Mouse (Mus musculus) induced T-regulatory cell, adult 2 months (primary cell): ENCODE data around the gene Mknk2.

Source experiments
- DNase-seq: peaks from one replicate; pipeline ENCODE4 v3.0.0-alpha.2; 2012; ENCODE audit warnings: low read depth

Mknk2 gene

DNA sequence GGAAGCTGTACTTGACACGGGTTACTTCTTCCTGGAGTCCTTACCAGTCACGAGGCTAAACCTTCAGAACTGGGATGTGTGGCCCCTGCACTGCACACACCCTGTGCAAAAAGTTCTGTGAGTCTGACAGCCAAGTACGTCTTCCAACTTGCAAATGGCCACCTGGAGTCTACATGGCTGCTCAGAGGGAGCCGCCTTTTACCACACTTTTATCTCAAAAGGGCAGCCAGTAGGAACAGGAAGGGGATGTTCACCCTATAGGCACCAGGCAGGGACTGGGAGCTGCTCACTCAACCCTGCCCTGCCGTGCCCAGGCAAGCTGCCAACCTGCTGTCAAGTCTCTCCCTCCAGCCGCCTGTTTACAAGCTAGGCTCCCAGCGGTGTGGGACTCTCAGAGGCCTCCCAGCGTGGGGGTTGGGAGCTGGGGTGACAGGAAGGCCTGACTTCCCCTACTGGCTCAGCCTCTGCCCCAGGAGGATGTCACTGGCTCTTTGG lies at the start of gene Mknk2:
Mknk2 (minus strand) TSS at position 171 of the 495 bp plus-strand sequence.
- peak; percentile 95 for DNase-seq

DNA sequence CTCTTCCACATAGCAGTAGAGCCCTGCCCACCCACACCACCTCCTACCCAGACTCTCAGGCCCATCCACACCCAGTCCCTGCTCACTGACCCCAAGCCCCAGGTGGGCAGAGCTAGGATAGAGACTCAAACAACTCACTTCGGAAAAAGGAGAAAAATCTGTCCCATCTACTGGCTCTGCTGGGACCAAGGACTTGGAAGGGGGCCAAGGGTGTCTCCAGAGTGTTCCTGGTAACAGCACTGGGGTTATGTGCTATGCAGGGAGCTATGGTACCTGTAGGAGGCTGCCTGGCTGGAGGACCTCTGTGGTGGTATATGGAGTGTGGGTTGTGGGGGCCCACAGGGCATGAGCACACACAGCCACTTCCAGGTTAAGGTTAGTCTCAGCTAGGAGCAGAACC lies 39.4 kb upstream of the Mknk2 start:
- no peak for DNase-seq

- no peak for DNase-seq
Measured at GRCm38 (mm10) chr10:80710834-80711233, 32.9 kb upstream of the Mknk2 start.

DNA sequence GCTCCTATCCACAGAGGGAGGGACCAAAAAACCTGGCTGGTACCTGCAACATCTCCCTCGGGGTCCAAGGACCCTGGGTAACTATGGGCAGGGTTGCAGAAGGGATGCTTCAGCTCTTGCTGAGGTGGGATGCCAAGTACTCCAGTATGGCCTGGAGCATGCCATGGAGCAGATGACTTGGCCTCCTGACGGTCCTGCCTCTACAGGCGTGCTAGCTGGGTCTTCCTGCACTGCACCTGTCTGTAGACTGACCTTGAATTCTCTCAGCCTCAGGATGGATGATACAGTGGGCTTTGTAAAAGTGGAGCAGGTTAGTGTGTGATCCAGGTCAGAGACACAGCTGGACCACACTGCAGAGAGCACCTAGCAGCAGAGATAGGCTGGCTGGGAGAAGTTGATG lies 27.6 kb upstream of the Mknk2 start:
- no peak for DNase-seq

DNA sequence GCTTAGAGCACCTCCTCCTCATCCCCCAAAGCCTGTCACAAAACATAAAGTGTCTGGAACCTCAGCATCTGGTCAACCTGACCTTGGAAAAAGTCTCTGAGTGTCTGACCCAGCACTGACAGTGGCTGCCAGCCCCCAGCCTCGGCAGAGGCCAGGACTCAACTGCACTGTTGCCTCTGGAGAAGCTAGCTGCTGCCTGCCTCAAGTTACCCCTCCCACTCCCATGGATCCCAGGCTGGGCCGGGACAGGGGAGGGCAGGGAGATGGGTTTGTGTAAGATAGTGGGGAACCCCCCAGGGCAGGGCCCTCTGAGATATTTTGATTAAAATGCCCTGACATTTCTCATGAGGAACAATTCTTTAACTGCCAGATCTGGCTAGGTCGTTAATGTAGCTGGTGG lies 27.1 kb upstream of the Mknk2 start:
- no peak for DNase-seq

DNA sequence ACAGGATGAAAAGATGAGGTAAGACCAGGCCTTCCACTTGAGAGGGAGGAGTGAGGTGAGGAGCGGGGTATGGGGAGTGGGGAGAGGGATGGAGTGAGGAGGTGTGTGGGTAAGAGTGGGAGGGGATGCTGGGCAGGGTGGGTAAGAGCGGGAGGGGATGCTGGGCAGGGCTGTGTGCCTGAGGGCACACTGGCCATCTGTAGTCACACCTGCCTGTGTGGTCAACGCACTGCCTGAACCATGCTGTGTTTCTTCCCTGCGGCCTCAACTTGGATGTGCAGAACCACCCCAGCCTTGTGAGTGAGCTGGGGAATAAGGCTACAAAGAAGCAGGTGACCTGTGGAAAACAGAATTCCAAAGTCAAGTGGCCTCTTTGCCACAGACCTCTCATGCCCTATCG lies 26.5 kb upstream of the Mknk2 start:
- no peak for DNase-seq

DNA sequence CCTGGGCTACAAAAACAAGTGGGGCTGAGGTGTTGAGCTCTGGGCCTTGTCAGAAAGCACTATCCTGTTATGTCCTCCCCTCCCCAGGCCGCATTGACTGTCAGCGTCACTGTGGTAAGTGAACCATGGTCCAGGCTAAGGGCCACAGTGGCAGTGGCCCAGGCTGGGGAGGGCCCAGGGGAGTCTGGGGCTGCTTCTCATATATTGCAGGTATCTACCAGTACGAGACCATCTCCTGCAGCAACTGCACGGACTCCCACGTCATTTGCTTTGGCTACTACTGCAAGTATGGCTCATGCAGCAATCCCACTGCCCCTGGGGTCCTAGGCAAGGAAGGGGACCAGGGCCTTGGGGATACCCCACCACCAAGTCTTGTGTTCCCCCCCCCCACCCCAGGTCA lies 25.7 kb upstream of the Mknk2 start:
- DNase-seq, result no peak

GRCm38 (mm10) chr10:80702536-80703390 lies 24.9 kb upstream of the Mknk2 start:
- DNase-seq, result peak; percentile 96

- DNase-seq, result peak; percentile 99
Measured at GRCm38 (mm10) chr10:80701721-80702535, 24.0 kb upstream of the Mknk2 start, which contains the start of the genes Mob3a and Izumo4. Gene Mob3a (minus strand): TSS chr10:80701977. Gene Izumo4 (plus strand): TSS chr10:80702184.

- peak; percentile 92 for DNase-seq
Measured at GRCm38 (mm10) chr10:80700732-80701131, 22.8 kb upstream of the Mknk2 start.

DNA sequence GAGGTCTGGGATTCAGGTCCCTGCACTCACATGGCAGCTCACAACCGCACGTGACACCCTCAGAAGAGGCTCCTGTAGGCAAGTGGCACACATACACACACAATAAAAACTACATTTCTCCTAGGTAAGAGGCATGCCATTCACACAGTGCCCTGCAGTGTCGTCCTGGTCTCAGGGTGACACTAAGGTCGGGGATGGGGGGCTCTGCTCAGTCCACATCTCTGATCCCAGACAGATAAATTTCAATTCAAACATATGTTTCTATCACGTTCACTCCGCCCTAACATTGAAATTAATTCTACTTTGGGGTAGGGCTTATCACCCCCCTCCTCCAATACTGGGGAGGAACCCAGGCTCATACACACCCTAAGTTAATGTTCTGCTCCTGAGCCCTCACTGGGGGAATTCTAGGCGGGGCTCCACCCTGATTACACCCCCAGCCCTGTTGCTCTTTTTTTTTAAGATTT lies 22.2 kb upstream of the Mknk2 start:
- peak; percentile 70 for DNase-seq

GRCm38 (mm10) chr10:80698605-80699004 lies 20.7 kb upstream of the Mknk2 start:
- peak; percentile 69 for DNase-seq

DNA sequence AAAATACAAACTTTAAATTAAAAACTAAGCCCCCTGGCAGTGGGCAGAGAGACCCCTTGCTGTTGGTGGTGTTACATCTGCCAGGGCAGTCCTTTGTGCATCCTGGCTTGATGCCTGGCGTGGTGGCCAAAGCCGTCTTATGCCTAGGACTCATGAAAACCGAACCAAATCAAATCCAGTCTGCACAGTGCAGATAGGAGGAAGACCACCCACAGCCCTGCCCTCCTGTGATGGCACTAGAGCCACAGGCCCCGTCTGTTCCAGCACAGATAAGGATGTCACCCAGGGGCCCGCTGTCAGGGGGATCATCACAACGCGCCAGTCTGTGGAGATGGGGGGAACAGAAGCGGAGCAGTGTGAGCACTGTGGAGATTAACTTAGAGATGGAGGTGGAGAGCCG lies 19.9 kb upstream of the Mknk2 start:
- DNase-seq, result no peak

- peak; percentile 60 for DNase-seq
Measured at GRCm38 (mm10) chr10:80697393-80697787, 19.5 kb upstream of the Mknk2 start.

DNA sequence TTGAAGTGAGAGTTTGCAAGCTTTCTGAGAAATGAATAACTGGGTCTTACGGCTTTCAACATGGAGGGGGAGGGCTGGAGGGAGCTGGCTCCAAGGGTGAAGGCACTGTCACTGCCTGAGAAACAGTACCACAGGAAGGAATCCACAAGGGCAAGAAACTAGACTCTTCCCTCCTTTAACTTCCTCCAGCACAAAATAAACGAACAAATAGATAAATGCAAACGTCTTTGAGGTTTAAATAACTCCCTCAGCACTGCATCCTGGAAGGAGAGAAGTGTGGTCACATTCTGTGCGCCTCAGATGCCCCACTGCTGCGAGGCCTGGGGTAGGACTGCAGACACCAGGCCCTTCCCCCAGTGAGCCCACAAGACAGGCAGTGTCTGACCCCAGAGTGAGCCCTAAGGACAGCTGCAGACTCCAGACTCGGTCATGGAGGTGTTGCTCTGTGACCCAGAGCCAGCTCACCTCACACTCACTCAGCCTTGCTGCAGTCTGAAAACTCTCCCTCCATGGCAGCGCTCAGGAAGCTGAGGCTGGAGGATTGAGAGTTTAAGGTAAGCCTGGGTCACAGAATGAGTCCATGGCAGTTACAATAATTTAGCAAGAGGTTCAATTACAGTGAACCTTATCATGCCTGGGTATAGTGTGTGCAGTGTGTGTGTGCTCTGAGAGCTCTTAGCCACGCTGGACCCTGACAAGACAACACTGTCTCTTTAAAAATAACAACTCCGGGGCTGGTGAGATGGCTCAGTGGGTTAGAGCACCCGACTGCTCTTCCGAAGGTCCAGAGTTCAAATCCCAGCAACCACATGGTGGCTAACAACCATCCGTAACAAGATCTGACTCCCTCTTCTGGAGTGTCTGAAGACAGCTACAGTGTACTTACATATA lies 18.8 kb upstream of the Mknk2 start:
- no peak for DNase-seq

- DNase-seq, result peak; percentile 91
Measured at GRCm38 (mm10) chr10:80695801-80696501, 18.0 kb upstream of the Mknk2 start.

DNA sequence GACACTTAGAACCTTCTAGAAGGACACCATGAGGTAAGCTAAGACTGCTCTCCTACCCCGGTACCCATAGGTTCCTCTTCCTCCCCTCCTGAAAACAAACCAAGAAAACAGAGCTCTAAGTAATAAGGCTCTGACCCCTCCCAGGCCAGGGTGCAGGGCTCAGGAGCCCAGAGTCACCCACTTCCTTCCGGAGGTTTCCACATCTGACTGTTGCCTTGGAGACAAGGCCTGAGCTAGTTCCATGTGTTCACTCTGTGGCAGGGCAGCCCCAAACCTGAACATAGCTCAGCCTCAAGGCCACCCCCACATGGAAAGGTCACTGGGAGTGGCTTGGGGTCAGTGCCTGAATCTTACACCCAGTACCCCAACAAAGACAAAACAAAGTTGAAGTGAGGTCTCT lies 17.3 kb upstream of the Mknk2 start:
- DNase-seq, result peak; percentile 97

DNA sequence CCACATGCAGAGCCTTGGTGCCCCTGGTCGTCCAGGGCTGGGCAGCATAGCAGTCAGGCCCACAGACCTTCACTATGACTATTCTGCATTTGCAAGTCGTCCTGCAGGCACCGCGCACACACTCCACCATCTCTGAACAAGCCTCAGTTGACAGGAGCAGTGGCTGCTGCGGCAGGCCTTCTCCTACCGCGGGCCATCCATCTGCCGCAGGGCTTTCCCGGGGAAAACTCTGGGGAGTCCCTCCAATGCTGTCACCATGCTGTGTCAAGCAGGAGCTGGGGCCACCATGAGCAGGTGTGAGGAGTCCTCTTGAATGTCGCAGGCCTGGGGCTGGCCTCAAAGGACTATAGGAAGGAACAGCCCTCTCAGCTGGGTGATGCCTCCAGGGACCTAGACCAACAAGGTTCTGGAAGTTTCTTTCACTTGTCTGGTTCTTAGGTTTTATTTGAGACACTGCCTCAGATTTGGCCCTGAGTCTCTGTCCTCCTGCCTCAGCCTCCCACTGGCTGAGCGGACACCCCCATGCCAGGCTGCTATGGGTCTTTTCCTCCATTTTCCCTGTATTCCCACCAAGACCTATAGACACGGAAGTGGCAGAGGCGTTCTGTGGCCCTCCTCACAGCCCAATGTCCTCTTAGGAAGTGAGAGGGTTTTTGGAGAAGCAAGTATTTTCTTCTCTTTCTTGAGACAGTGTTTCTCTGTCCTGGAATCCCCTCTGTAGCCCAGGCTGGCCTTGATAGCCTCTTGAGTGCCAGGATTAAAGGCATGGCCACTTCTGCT lies 16.4 kb upstream of the Mknk2 start:
- DNase-seq, result peak; percentile 64

DNA sequence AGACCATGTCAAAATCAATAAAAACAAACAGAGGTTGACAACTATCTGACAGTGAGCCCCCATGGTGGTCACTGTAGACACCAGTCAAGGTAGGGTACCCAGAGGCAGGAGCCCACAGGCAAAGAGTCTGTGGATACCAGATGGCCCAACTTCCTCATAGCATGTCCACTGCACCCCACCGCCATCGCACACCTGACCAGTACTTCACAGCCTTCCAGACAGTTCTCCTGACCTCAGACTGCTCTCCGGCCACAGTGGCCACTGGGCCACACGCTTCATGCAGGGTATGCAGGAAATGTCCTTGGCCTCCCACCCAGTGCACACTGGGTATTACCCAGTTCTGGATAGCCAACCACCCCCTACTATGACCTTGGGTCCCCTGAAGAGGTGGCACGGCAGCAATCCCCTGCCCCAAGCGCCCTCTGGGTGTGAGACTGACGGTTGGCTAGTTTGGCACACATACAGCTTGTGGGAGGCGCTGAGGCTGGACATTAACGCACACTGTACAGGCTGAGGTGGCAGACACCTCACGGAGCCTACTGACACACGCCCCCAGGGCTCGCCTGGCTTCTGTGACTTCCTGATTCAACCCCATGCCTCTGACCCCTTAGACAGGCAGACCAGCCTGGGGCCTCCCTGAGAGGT lies 15.6 kb upstream of the Mknk2 start:
- peak; percentile 56 for DNase-seq
